Mouse (Mus musculus): ENCODE measurements around the gene Agfg2. TPM values are rescaled to one million over a fixed set of nuclear protein-coding genes. Genes with fewer than 3 reads are reported as not detected.

The Agfg2 gene
- total RNA-seq, 1 experiment from 2014 or later: 4.9 TPM

DNA sequence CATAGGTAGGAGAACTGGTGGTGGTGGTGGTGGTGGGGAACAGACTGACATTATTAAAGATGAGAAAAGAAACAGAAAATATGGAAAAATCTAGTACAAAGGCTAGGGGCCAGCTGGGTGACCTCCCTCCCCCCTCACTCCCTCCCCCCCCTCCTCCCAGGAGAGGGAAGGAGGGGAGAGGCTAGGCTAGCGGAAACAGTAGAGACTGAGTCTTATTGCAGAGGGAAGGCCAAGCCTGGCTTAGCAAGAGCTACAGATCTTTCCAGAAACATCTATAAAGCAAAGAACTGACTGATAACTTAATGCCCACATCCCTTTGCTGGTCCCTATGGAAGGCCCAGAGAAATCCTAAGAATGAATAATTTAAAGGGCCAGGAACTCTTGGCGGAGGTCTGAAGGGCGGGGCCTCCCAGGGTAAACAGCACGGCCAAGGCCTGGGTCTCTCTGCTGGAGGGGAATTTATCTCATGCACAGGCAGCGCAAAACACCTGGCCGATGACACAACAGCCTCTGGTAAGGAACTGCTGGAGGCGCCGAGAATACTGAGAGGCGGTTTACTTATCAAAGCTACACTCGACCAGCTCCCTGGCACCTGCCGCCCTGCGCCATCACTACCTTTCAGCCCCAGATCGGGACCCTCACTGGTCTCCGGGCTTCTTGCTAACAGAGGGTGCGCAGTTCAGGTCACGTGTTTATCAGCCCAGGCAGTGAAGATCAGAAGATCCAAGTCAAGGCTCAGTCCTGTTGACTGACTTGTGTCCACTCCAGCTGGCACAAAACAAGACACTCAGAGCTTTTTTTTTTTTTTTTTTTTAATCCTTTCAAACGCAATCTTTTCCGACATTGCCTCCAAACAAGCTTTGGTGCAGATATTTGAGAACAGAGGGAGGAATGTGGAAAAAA, 34.6 kb downstream of the Agfg2 start:
- ATAC-seq (ENCODE audit: extremely low read depth, insufficient number of reproducible peaks, low FRiP score, poor library complexity, severe bottlenecking): no peak

DNA sequence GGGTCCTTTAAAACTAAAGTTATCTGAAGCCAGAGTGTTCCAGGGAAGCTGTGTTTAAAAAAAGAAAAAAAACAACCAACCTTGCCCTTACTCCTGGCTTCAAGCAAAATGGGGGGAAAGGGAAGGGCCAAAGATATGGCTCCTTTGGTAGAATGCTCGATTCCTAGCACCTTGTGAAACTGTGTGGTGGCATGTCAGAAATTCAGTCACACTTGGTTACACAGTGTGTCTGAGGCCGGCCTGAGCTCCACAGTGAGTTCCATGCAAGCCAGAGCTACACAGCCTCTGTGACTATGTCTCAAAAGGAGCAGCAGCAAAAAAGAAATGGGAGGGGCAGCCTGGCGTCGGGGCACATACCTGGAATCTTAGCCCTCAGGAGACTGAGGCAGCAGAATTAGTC, 35.3 kb downstream of the Agfg2 start:
- no peak for ATAC-seq (ENCODE audit: extremely low read depth, insufficient number of reproducible peaks, low FRiP score, poor library complexity, severe bottlenecking)

DNA sequence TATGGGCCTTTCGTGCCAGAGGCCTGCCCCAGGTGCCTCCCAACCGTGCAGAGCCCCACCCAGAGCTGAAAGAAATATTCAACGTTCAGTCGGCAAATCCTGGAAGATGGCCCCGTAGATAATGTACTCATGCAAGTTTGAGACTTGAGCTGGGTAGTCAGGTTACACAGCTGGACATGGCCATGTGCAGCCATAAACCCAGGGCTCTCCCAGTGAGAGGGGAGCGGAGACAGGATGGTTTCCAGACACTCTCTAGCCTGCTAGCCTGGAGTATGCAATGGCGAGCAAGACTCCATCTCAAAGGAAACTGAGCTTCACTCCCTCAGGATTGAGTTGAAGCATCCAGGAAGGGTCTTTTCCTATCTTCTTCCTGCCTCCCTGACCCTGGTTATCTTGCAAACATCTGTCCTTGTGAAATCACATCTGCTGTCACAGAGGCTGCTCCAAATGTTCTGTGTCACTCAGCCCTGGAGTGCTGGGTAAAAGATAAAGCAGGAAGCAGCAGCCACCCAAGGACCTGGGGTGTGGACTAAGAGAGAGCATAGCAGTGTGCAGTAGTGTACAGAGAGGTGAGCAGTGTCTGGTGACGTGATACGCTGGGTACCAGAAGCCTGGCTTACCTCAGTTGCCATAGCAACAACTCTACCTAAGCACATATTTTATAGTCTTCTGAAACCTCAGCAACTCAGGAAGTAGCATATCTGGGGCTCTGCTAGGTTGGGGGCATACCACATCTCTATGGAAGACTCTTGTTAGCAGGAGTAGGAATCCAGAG, 36.5 kb downstream of the Agfg2 start:
- ATAC-seq (ENCODE audit: extremely low read depth, insufficient number of reproducible peaks, low FRiP score, poor library complexity, severe bottlenecking): peak; percentile 20; the same call in 1 of the 2 replicates

DNA sequence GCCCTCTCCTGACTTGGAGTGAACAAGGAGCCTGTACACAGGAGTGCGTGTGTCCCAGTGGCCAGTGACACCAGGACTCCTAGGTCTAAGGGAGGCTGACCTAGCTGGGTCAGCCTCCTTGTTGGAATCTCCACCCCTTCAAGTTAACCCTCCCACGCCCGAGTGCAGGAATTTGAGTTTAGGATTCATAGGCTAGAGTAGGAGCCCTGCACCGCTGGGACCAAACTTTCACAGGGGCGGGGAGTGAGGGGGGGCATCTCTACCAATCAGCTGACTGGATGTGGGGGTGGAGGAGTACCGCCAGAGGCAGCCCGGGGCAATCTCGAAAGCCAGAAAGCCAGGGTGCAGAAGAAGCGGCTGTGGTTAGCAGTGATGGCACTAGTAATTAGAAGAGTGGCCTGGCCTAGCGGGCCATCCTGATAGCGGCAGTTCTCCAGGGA, 38.9 kb downstream of the Agfg2 start, which contains the start of gene Irs3:
TSS of gene Irs3 (minus strand) at position 63 of the 440 bp plus-strand sequence.
- no peak for ATAC-seq (ENCODE audit: extremely low read depth, insufficient number of reproducible peaks, low FRiP score, poor library complexity, severe bottlenecking)

DNA sequence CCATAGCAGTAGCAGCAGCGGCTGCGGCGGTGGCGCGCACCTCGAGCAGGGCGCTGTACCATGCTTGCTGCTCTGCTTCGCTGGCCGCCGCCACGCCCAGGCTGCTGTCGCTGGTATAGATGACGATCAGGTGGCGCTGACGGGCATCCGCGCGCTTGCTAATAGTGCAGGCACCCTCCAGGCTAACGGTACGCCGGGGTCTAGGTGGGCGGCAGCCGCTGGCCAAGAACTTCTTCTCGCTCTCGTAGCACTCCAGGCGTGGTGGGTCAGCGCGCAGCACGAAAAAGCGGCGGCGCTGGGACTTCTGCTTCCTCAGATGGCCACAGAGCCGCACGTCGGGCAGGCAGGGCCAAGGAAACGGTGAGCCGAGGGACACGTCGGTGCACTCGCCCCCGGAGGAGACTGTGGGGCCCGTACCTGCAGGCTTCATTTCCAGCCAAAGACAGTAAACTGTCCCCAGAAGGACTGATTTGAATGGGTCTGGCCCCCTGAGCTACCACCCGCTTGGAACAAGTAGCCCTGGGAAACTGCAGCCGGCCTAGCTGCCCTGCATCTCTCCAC, 39.4 kb downstream of the Agfg2 start:
- ATAC-seq (ENCODE audit: extremely low read depth, insufficient number of reproducible peaks, low FRiP score, poor library complexity, severe bottlenecking): peak; percentile 39; the same call in 1 of the 2 replicates

DNA sequence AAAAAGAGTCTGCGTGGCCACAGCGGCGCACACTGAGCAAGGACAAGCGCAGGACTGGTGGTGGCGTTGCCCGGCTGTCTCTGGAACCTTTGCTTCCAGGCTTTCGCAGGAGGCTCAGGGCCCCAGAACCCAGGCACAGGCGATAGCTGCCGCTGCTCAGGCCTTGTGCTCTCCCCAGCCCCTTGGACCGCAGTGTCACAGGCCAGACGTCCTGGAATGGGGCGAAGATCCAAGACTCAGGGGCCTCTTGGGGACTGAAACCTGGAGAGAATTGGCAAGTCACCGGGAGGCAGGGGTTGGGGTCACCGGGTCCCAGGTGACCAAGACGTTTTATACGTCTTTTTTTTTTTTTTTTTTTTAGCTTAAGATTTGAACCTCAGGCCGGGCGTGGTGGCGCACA, 40.0 kb downstream of the Agfg2 start:
- ATAC-seq (ENCODE audit: extremely low read depth, insufficient number of reproducible peaks, low FRiP score, poor library complexity, severe bottlenecking): no peak

DNA sequence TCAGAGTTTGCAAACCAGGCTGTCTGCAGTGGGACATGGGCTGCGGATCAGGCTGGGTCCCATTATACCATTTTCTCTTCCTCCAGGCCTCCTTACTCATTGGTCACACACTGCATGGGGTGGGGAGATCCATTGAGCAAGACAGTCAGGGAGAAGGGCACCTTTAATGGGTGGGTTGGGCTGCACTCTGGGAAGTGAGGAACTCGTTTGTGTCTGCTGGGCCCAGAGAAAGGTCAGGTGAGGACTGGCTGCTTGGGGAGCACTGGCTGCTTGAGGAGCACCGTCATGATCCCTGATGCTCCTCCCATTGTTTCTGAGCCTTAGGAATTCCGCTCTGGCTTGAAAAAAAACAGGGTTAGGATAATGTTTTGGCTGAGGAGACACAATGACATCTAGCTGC, 41.6 kb downstream of the Agfg2 start:
- ATAC-seq (ENCODE audit: extremely low read depth, insufficient number of reproducible peaks, low FRiP score, poor library complexity, severe bottlenecking): no peak

DNA sequence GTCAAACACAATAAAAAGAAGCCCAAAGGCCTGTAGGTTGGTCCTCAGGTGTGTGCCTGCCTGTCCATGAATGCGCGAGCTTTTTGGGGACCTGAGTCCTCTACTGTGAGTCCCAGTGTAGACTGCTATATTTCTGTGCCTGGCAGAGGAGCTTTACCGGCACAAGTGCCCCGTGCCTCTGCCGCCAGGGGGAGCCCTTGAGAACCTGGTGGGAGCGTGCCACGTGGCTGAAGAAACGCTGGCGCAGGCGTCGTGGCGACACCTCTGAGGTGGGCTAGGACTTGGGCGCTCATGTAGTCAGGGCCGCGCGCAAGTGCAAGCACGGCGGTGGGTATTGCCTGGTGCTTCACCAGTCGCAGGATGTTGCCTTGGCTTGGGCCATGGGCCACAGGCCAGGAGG, 43.5 kb downstream of the Agfg2 start, which contains the start of gene Sap25:
TSS of gene Sap25 (plus strand) at position 281 of the 400 bp plus-strand sequence.
- no peak for ATAC-seq (ENCODE audit: extremely low read depth, insufficient number of reproducible peaks, low FRiP score, poor library complexity, severe bottlenecking)

DNA sequence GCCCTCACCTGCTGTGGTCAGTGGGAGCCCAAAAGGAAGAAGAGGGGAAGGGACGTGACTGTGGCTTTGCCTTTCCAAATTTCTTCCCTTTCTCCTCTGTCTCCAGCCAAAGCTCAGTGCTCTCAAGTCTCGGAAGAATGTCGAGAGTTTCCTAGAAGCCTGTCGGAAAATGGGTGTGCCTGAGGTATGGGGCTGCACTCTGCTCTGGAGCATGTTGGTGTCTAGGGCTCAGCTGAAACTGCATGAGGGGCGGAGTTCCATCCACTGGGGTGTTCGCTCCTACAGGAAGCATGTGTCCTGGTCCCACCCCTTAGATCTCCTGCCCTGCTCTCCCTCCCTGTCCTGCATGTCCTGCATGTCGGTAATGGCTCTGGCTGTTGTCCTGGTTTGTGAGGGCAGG, 45.1 kb downstream of the Agfg2 start:
- no peak for ATAC-seq (ENCODE audit: extremely low read depth, insufficient number of reproducible peaks, low FRiP score, poor library complexity, severe bottlenecking)

DNA sequence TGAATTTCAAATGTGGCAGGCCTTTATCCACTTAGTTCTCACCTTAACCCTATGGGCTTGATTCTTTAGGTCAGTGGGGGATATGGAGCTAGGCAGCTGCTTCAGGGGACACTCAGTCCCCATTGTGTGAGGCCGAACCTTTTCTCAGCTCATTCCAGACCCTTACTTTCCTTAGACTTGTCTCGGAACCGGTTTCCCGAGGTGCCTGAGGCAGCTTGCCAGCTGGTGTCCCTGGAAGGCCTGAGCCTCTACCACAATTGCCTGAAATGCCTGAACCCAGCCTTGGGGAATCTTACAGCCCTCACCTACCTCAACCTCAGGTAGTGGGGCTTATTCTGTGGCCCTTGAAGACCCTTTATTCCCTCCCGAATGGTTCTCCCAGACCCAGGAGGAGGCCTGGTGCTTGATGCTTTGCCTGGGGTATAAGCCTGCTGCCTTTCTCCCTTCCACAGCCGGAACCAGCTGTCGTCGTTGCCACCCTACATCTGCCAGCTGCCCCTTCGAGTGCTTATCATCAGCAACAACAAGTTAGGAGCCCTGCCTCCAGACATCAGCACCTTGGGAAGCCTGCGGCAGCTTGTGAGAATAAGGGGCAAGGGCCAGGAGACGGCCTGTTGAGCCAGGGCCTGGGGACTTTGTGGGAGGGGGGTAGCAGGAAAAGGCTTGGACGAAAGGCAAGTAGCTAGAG, 51.0 kb downstream of the Agfg2 start:
- ATAC-seq (ENCODE audit: extremely low read depth, insufficient number of reproducible peaks, low FRiP score, poor library complexity, severe bottlenecking): no peak

DNA sequence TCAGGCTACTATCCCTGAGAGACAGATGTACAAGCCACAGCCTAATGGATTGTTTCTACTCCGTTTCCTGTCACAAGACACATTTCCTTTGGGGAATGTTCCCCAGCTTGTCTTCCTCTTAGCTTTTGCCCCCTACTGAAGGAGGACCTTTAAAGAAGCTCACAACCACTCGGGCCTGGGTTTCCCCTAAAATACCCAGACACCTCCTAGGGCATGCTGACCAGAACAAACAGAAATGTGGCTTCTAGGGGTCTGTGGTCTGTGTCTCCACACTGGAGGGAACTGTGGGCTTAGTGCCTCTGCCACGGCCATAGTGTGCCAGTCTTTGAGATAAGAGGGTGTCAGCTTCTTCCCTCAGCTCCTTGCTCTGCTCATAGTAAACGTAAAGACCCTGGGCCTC, 52.9 kb downstream of the Agfg2 start:
- ATAC-seq (ENCODE audit: extremely low read depth, insufficient number of reproducible peaks, low FRiP score, poor library complexity, severe bottlenecking): no peak

DNA sequence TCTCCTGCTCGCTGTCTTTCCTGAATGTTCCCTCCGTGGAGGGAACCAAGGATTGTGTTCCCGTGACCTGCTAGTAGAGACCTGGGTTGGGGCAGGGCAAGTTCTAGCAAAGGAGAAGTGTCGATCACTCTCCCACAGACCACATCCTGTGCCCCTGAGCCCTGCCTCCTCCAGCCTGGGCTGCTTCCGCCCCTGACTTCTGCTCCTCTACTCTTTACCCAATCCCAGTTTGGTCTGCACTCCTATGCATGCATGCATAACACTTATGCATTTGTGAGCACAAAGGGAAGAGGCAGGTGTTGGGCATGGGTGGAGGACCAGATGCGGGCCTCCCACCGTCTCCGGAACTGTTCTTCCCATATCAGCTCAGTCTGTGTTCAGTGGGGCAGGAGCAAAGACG, 53.4 kb downstream of the Agfg2 start:
- ATAC-seq (ENCODE audit: extremely low read depth, insufficient number of reproducible peaks, low FRiP score, poor library complexity, severe bottlenecking): peak; percentile 47

DNA sequence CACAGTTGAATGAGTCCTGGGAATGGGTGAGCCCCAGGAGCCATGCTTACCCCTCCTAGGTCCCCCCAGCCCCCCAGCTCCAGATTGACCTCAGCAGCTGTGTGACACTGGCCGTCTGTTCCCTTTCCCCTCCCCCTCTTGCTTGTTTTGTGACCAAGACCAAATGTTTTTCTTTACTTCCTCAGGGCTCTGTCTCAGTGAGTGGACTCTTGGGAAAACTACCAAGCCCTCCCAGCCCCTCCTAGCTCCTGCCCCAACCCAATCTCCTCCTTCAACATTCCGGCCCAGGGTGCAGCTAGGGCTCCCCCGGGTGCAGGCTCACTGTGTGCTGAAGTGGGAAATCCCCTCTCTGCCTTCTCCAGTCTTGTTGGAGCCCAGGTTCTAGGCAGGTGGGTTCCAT, 53.9 kb downstream of the Agfg2 start:
- no peak for ATAC-seq (ENCODE audit: extremely low read depth, insufficient number of reproducible peaks, low FRiP score, poor library complexity, severe bottlenecking)

DNA sequence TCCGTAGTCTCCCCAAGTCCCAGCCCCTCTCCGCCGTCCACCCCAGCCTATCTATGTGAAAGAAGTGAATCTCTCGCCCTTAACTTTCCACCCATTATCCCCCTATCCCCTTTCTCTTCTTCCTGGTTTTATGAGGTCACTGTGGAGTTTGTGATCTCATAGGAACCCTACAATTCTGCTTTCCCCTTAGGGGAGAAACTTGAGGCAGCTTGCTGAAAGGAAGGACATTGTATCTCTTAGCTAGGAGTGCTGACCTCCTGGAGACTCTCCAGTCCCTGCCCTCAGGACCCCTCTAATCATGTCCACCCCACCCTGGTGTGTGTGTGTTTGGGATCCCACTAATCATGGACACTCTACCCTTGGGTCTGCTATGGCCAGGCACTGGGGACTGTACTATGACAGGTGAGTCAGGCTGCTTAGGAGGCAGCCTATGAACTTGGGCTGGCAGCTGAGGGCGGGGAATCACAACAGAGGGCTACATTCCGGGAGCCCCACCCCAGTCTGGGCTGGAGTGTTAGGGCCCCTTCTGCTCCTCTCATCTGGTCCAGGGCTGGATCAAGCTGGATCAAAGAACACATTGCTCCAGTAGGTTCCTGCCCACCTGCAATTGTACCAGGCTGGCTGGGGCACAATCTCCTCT, 54.5 kb downstream of the Agfg2 start:
- no peak for ATAC-seq (ENCODE audit: extremely low read depth, insufficient number of reproducible peaks, low FRiP score, poor library complexity, severe bottlenecking)

DNA sequence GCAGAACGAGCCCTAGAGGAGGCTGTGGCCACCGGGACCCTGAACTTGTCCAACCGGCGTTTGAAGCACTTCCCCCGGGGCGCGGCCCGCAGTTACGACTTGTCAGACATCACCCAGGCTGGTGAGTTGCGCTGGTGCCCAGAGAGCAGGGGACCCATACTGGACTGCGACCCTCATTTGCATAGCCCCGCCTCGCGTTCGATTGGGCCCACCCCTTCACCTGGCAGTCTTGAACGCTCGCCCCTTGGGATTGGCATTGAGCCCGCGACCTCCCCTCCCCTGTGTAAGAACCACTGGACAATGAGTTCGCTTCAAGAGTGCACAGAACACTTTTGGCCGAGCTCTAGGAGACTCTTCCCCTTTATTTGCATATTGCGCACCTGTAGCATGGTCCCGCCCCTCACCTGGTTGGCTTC, 55.2 kb downstream of the Agfg2 start:
- no peak for ATAC-seq (ENCODE audit: extremely low read depth, insufficient number of reproducible peaks, low FRiP score, poor library complexity, severe bottlenecking)

DNA sequence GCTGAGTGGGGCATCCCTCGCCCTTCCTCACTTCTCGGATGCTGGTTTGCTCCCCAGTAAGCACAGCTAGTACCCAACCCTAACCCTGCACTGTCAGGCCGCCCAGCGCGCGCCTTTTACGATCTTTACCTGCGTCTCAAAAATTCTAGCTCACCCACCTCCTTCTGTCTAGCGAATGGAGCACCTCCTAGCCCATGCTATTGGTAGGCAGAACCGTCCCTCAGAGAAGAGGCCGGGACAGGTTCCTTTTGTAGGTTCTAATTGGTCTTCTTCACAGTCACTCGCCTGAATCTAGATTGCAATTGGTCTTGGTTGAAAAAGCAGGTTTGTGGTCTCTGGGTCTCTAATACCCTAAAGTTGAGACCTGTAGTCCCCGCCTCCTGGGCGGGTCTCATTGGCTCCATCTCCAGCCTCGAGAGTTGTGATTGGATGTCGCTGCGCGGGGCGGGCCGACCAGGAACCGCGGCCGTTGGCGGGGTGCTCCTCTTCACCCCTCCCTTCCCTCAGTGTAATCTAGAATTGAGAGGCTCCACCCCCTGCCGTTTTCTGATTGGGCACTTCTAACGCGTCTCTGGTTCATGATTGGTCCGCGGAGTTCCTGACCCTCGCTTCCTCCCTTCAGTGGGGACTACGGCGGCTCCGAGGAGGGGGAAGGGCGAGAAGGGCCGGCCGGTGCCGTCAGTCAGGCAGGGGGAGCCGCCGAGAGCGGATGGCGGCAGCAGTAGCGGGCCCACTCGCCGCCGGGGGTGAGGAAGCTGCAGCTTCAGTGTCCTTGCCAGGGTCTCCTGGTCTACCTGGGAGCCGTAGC, 55.8 kb downstream of the Agfg2 start, which contains the start of the genes Fbxo24, Lrch4 and Gm20605:
TSS of gene Fbxo24 (minus strand) at position 505 of the 808 bp plus-strand sequence.
TSS of gene Lrch4 (plus strand) at position 624 of the 808 bp plus-strand sequence.
TSS of gene Gm20605 (plus strand) at position 678 of the 808 bp plus-strand sequence.
- ATAC-seq (ENCODE audit: extremely low read depth, insufficient number of reproducible peaks, low FRiP score, poor library complexity, severe bottlenecking): peak; percentile 75

DNA sequence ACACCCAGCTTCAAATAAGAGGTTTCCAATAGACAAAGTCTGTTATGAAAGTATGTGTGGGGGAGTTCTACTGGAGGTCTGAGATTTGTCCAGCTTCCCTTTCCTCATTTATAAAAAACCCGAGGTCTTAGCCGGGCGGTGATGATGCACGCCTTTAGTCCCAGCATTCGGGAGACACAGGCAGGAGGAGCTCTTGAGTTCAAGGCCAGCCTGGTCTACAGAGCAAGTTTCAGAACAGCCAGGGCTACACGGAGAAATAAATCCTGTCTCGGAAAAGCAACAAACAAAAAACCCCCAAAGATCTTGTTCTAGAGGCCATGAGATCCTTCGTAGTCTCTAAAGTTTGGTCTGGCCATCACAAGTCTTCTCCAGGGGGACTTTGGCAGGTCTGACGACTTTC, 56.5 kb downstream of the Agfg2 start:
- no peak for ATAC-seq (ENCODE audit: extremely low read depth, insufficient number of reproducible peaks, low FRiP score, poor library complexity, severe bottlenecking)
